Mouse (Mus musculus): Measurements from ENCODE around the gene Pdk1. TPM values are rescaled to one million over a fixed set of nuclear protein-coding genes. Genes with fewer than 3 reads are reported as not detected.

Pdk1 gene
- polyA plus RNA-seq (2015; fragmentation: Nextera tagmentation; extraction: Ambion mirVana) = 38.6 and 40.3 TPM in 2 replicates

GRCm38 (mm10) chr2:71872801-71873443 lies at the start of gene Pdk1:
Gene Pdk1 (plus strand): TSS chr2:71873224.
- Histone ChIP-seq H3K4me3 (replicated peaks) (peak within 1 kb of the TSS; percentile 75), H3K4me2 (peak within 1 kb of the TSS; percentile 96), H3K9ac (peak within 1 kb of the TSS; percentile 87), H3K4me1 (replicated peaks) (peaks cover 47% of the 10 kb centered on the region), H3K27ac (replicated peaks) (peak within 1 kb of the TSS; percentile 91), H3K36me3 (replicated peaks) (0 out of 2 replicates have a peak, but pooled peaks cover 8% of the 10 kb centered on the region), H3K27me3 (no peaks in the 10 kb centered on the region), H3K9me3 (replicated peaks) (no peaks in the 10 kb centered on the region)
- WGBS (ENCODE audit: insufficient replicate concordance) = under 1% methylated on average over 55 of the region's 55 CpGs
- peak; percentile 94 for ATAC-seq (ENCODE audit: insufficient read depth)

GRCm38 (mm10) chr2:71824146-71824545 lies 48.9 kb upstream of the Pdk1 start:
- Histone ChIP-seq H3K27me3 (no peaks in the 10 kb centered on the region), H3K9me3 (replicated peaks) (no peaks in the 10 kb centered on the region), H3K4me1 (replicated peaks) (no peaks in the 10 kb centered on the region), H3K9ac (no peak overlapping the region), H3K4me3 (replicated peaks) (no peak overlapping the region), H3K4me2 (no peak overlapping the region), H3K27ac (replicated peaks) (no peak overlapping the region), H3K36me3 (replicated peaks) (no peaks in the 10 kb centered on the region)
- WGBS (ENCODE audit: insufficient replicate concordance) = 75% methylated on average over 13 of the region's 13 CpGs
- ATAC-seq (ENCODE audit: insufficient read depth) = no peak

GRCm38 (mm10) chr2:71827711-71828110 lies 45.3 kb upstream of the Pdk1 start:
- ATAC-seq (ENCODE audit: insufficient read depth) = no peak
- Histone ChIP-seq H3K4me1 (replicated peaks) (no peaks in the 10 kb centered on the region), H3K9me3 (replicated peaks) (no peaks in the 10 kb centered on the region), H3K4me3 (replicated peaks) (no peak overlapping the region), H3K9ac (no peak overlapping the region), H3K27ac (replicated peaks) (no peak overlapping the region), H3K36me3 (replicated peaks) (no peaks in the 10 kb centered on the region), H3K4me2 (no peak overlapping the region), H3K27me3 (no peaks in the 10 kb centered on the region)
- 78% methylated on average over 13 of the region's 13 CpGs for WGBS (ENCODE audit: insufficient replicate concordance)

GRCm38 (mm10) chr2:71828928-71829327 lies 44.1 kb upstream of the Pdk1 start:
- Histone ChIP-seq H3K27ac (replicated peaks) (no peak overlapping the region), H3K27me3 (no peaks in the 10 kb centered on the region), H3K36me3 (replicated peaks) (no peaks in the 10 kb centered on the region), H3K4me1 (replicated peaks) (no peaks in the 10 kb centered on the region), H3K4me2 (no peak overlapping the region), H3K9me3 (replicated peaks) (no peaks in the 10 kb centered on the region), H3K9ac (no peak overlapping the region), H3K4me3 (replicated peaks) (no peak overlapping the region)
- WGBS (ENCODE audit: insufficient replicate concordance) = 73% methylated on average over 11 of the region's 11 CpGs
- no peak for ATAC-seq (ENCODE audit: insufficient read depth)

GRCm38 (mm10) chr2:71833626-71834025 lies 39.4 kb upstream of the Pdk1 start:
- no peaks in the 10 kb centered on the region for H3K27me3 ChIP-seq
- H3K9me3 ChIP-seq (replicated peaks) = no peaks in the 10 kb centered on the region
- H3K27ac ChIP-seq (replicated peaks) = no peak overlapping the region
- H3K4me3 ChIP-seq (replicated peaks) = no peak overlapping the region
- no peaks in the 10 kb centered on the region for H3K36me3 ChIP-seq (replicated peaks)
- no peaks in the 10 kb centered on the region for H3K4me1 ChIP-seq (replicated peaks)
- no peak overlapping the region for H3K4me2 ChIP-seq
- ATAC-seq (ENCODE audit: insufficient read depth) = no peak
- WGBS (ENCODE audit: insufficient replicate concordance) = 70% methylated on average over 6 of the region's 6 CpGs
- H3K9ac ChIP-seq = no peak overlapping the region

- Histone ChIP-seq H3K27me3 (no peaks in the 10 kb centered on the region), H3K9me3 (replicated peaks) (no peaks in the 10 kb centered on the region), H3K36me3 (replicated peaks) (no peaks in the 10 kb centered on the region), H3K9ac (no peak overlapping the region), H3K4me3 (replicated peaks) (no peak overlapping the region), H3K27ac (replicated peaks) (no peak overlapping the region), H3K4me2 (no peak overlapping the region), H3K4me1 (replicated peaks) (no peaks in the 10 kb centered on the region)
- WGBS (ENCODE audit: insufficient replicate concordance) = 61% methylated on average over 7 of the region's 7 CpGs
- ATAC-seq (ENCODE audit: insufficient read depth) = no peak
These were observed 38.7 kb upstream of the Pdk1 start for GRCm38 (mm10) chr2:71834371-71834770.

GRCm38 (mm10) chr2:71835556-71835955 lies 37.5 kb upstream of the Pdk1 start:
- ATAC-seq (ENCODE audit: insufficient read depth) = no peak
- Histone ChIP-seq H3K36me3 (replicated peaks) (no peaks in the 10 kb centered on the region), H3K27me3 (no peaks in the 10 kb centered on the region), H3K4me1 (replicated peaks) (no peaks in the 10 kb centered on the region), H3K9ac (no peak overlapping the region), H3K9me3 (replicated peaks) (no peaks in the 10 kb centered on the region), H3K27ac (replicated peaks) (no peak overlapping the region), H3K4me3 (replicated peaks) (no peak overlapping the region), H3K4me2 (no peak overlapping the region)
- WGBS (ENCODE audit: insufficient replicate concordance) = 77% methylated on average over 8 of the region's 8 CpGs

- no peaks in the 10 kb centered on the region for H3K36me3 ChIP-seq (replicated peaks)
- no peak overlapping the region for H3K9ac ChIP-seq
- H3K9me3 ChIP-seq (replicated peaks) = no peaks in the 10 kb centered on the region
- H3K4me2 ChIP-seq = no peak overlapping the region
- no peak overlapping the region for H3K4me3 ChIP-seq (replicated peaks)
- no peak overlapping the region for H3K27ac ChIP-seq (replicated peaks)
- H3K27me3 ChIP-seq = no peaks in the 10 kb centered on the region
- 64% methylated on average over 4 of the region's 4 CpGs for WGBS (ENCODE audit: insufficient replicate concordance)
- no peak for ATAC-seq (ENCODE audit: insufficient read depth)
- H3K4me1 ChIP-seq (replicated peaks) = no peaks in the 10 kb centered on the region
These were observed 36.8 kb upstream of the Pdk1 start for GRCm38 (mm10) chr2:71836232-71836631.

- Histone ChIP-seq H3K9ac (no peak overlapping the region), H3K9me3 (replicated peaks) (no peaks in the 10 kb centered on the region), H3K36me3 (replicated peaks) (no peaks in the 10 kb centered on the region), H3K27me3 (no peaks in the 10 kb centered on the region), H3K27ac (replicated peaks) (no peak overlapping the region), H3K4me3 (replicated peaks) (no peak overlapping the region), H3K4me2 (no peak overlapping the region), H3K4me1 (replicated peaks) (no peaks in the 10 kb centered on the region)
- ATAC-seq (ENCODE audit: insufficient read depth) = no peak
- WGBS (ENCODE audit: insufficient replicate concordance) = 66% methylated on average over 4 of the region's 4 CpGs
These were observed 35.8 kb upstream of the Pdk1 start for GRCm38 (mm10) chr2:71837261-71837660.

- H3K4me2 ChIP-seq = no peak overlapping the region
- ATAC-seq (ENCODE audit: insufficient read depth) = no peak
- H3K9ac ChIP-seq = no peak overlapping the region
- H3K27ac ChIP-seq (replicated peaks) = no peak overlapping the region
- H3K4me1 ChIP-seq (replicated peaks) = no peaks in the 10 kb centered on the region
- H3K9me3 ChIP-seq (replicated peaks) = no peaks in the 10 kb centered on the region
- WGBS (ENCODE audit: insufficient replicate concordance) = 28% methylated on average over 6 of the region's 6 CpGs
- no peak overlapping the region for H3K4me3 ChIP-seq (replicated peaks)
- H3K27me3 ChIP-seq = no peaks in the 10 kb centered on the region
- no peaks in the 10 kb centered on the region for H3K36me3 ChIP-seq (replicated peaks)
These were observed 35.2 kb upstream of the Pdk1 start for GRCm38 (mm10) chr2:71837791-71838190.

- Histone ChIP-seq H3K27me3 (no peaks in the 10 kb centered on the region), H3K4me1 (replicated peaks) (no peaks in the 10 kb centered on the region), H3K4me2 (no peak overlapping the region), H3K4me3 (replicated peaks) (no peak overlapping the region), H3K36me3 (replicated peaks) (no peaks in the 10 kb centered on the region), H3K9me3 (replicated peaks) (no peaks in the 10 kb centered on the region), H3K9ac (no peak overlapping the region), H3K27ac (replicated peaks) (no peak overlapping the region)
- 44% methylated on average over 9 of the region's 9 CpGs for WGBS (ENCODE audit: insufficient replicate concordance)
- ATAC-seq (ENCODE audit: insufficient read depth) = no peak
These were observed 29.7 kb upstream of the Pdk1 start for GRCm38 (mm10) chr2:71843316-71843715.

GRCm38 (mm10) chr2:71844906-71845305 lies 28.1 kb upstream of the Pdk1 start:
- Histone ChIP-seq H3K9ac (no peak overlapping the region), H3K36me3 (replicated peaks) (no peaks in the 10 kb centered on the region), H3K4me3 (replicated peaks) (no peak overlapping the region), H3K9me3 (replicated peaks) (no peaks in the 10 kb centered on the region), H3K4me1 (replicated peaks) (no peaks in the 10 kb centered on the region), H3K27ac (replicated peaks) (no peak overlapping the region), H3K27me3 (no peaks in the 10 kb centered on the region), H3K4me2 (no peak overlapping the region)
- ATAC-seq (ENCODE audit: insufficient read depth) = no peak
- WGBS (ENCODE audit: insufficient replicate concordance) = 66% methylated on average over 6 of the region's 6 CpGs

All from liver, embryonic 15.5 days (tissue).